Mouse (Mus musculus) testis, adult 2 months (tissue): ENCODE data around the gene Slc7a4.

ENCODE experiments used
- CTCF ChIP-seq: fragments of 200-500 bp; IDR thresholded peaks from 2 replicates; pipeline ENCODE4 v1.5.1; 2012; ENCODE audit warnings: low read depth, mild to moderate bottlenecking, inconsistent platforms, low read length, moderate library complexity; ENCODE audit not compliant: control insufficient read depth, insufficient read depth, insufficient replicate concordance
- POLR2A ChIP-seq: fragments of 200-500 bp; IDR thresholded peaks from 2 replicates; pipeline ENCODE4 v1.6.1; 2012; ENCODE audit warnings: low read depth, mild to moderate bottlenecking, inconsistent platforms, low read length, moderate library complexity; ENCODE audit not compliant: control insufficient read depth

DNA sequence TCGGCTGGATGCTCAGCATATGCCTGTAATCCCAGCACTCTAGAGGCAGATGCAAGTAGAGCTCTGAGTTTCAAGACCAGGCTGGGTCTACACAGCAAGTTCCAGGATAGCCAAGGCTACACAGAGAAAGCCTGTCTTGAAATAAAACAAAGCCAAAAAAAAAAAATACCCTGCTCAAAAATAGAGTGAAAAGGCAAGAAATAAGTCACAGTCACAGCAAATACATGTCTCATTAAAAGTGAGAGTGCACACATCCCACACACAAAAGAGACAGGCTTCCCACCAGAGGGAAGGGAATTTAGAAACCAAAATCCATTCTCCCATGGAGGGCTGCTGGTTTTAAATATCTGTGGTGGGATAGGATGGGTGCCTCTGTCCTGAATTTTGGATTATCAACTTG lies 19.4 kb downstream of the Slc7a4 start:
- TF ChIP-seq CTCF = no peak
- no peak for TF ChIP-seq POLR2A
